ENCODE assay signal across 8 mouse cellular contexts in genomic region chr5:143932831-143933230, GRCm38 (mm10). TPM values are rescaled to one million over a fixed set of nuclear protein-coding genes. Genes with fewer than 3 reads are reported as not detected.
A peak's percentile ranks its signal among the peaks of the same experiment; 100 is the strongest.
DNase-seq lines count a peak whose midpoint lies in the region; ATAC-seq and TF ChIP-seq lines count a peak whose summit lies in the region.
"Had no signal": no experiment of that assay in that cellular context is flagged by ENCODE, and none has a peak within 500 bp of the region (broad histone marks: within the 10 kb centered on the region; RNA-seq: fewer than 3 reads in every experiment).

Gene Rsph10b, plus strand, starts transcription at chr5:143933035.

- no peaks in the 10 kb centered on the region for H3K27me3 ChIP-seq in ES-Bruce4 (ENCODE audit: control insufficient read depth, insufficient read depth, low read length, poor library complexity, severe bottlenecking)
- H3K27me3 ChIP-seq in forebrain, embryonic 14.5 days (replicated peaks; ENCODE audit: control insufficient read depth, insufficient read depth, low read length): no peaks in the 10 kb centered on the region
- no peaks in the 10 kb centered on the region for H3K27me3 ChIP-seq in thymus, adult 2 months (ENCODE audit: control insufficient read depth, insufficient read depth, low read length)
- H3K27me3 ChIP-seq: lung, embryonic 15.5 days had no signal

- H3K9me3 ChIP-seq in ES-Bruce4 (replicated peaks; ENCODE audit: control insufficient read depth, insufficient read depth, low read length, poor library complexity, severe bottlenecking) (no peaks in the 10 kb centered on the region; the same call in 1 of the 2 replicates), ES-E14 (ENCODE audit: control insufficient read depth, insufficient read depth, low read depth, low read length) (no peaks in the 10 kb centered on the region)
- H3K9me3 ChIP-seq in forebrain, embryonic 14.5 days (replicated peaks; ENCODE audit: control insufficient read depth, low read length): no peaks in the 10 kb centered on the region
- H3K9me3 ChIP-seq: lung, embryonic 15.5 days had no signal

- in situ Hi-C loops in ES-E14 (cut with MboI; ENCODE audit: low sequenced_read_pairs in 2 of 2, unreplicated experiment in 2 of 2): no loop called here

- H3K27ac ChIP-seq in ES-Bruce4 (ENCODE audit: insufficient read depth, low read length) (no peak within 1 kb of the TSS), ES-E14 (ENCODE audit: insufficient read depth, low read depth, low read length, poor library complexity, severe bottlenecking) (no peak within 1 kb of the TSS)
- H3K27ac ChIP-seq in forebrain, embryonic 14.5 days (ENCODE audit: low read depth, low read length): no peak within 1 kb of the TSS
- H3K27ac ChIP-seq in thymus, adult 2 months (ENCODE audit: control insufficient read depth, insufficient read depth, low read length): no peak within 1 kb of the TSS
- H3K27ac ChIP-seq: lung, embryonic 15.5 days had no signal

- H3K9ac ChIP-seq in ES-Bruce4 (ENCODE audit: low read depth, poor library complexity, severe bottlenecking): no peak within 1 kb of the TSS
- no peak within 1 kb of the TSS for H3K9ac ChIP-seq in ES-E14 (ENCODE audit: insufficient read depth, low read depth, low read length, poor library complexity, severe bottlenecking)
- H3K9ac ChIP-seq in forebrain, embryonic 14.5 days (ENCODE audit: low read length): no peak within 1 kb of the TSS
- H3K9ac ChIP-seq: lung, embryonic 15.5 days had no signal

- H3K36me3 ChIP-seq in ES-Bruce4 (ENCODE audit: control insufficient read depth, insufficient read depth, low read length, poor library complexity, severe bottlenecking) (peaks cover 19% of the 10 kb centered on the region), ES-E14 (ENCODE audit: control insufficient read depth, insufficient read depth, low read length, poor library complexity, severe bottlenecking) (peaks cover 17% of the 10 kb centered on the region)
- peaks cover 39% of the 10 kb centered on the region for H3K36me3 ChIP-seq in forebrain, embryonic 14.5 days (ENCODE audit: control insufficient read depth, insufficient read depth, low read length)
- H3K36me3 ChIP-seq in thymus, adult 2 months (ENCODE audit: control insufficient read depth, insufficient read depth, low read length): peaks cover 36% of the 10 kb centered on the region

- H3K4me3 ChIP-seq in ES-Bruce4 (ENCODE audit: low read depth, low read length) (peak within 1 kb of the TSS; percentile 34), ES-E14 (ENCODE audit: insufficient read depth in 1 of 2, low read depth in 1 of 2, low read length in 2 of 2, poor library complexity in 1 of 2, severe bottlenecking in 1 of 2) (peak within 1 kb of the TSS; percentile 6 to 8; a peak in 3 of 4 replicates)
- no peak within 1 kb of the TSS for H3K4me3 ChIP-seq in forebrain, embryonic 14.5 days (ENCODE audit: low read depth, low read length)
- no peak within 1 kb of the TSS for H3K4me3 ChIP-seq in thymus, adult 2 months (ENCODE audit: control insufficient read depth, insufficient read depth, low read length)
- H3K4me3 ChIP-seq: lung, embryonic 15.5 days had no signal

- TF ChIP-seq EP300 in ES-Bruce4 (IDR thresholded peaks at IDR 0.05; ENCODE audit: insufficient read depth, low read depth, low read length): no peak

- 0 out of 2 replicates have a peak, but pooled peaks have one; percentile 23 for ATAC-seq in forebrain, embryonic 14.5 days
- ATAC-seq in cerebellum, adult (ENCODE audit: insufficient number of reproducible peaks, low FRiP score, low TSS enrichment): no peak

- no peak for TF ChIP-seq CTCF in ES-Bruce4 (IDR thresholded peaks at IDR 0.05; ENCODE audit: low read depth, low read length)
- no peak for TF ChIP-seq CTCF in thymus, adult 2 months (IDR thresholded peaks at IDR 0.05; ENCODE audit: borderline replicate concordance, control insufficient read depth, extremely low read depth, insufficient read depth, low read length, poor library complexity)

- no peak for TF ChIP-seq POLR2A in ES-Bruce4 (IDR thresholded peaks at IDR 0.05; ENCODE audit: insufficient read depth, low read length)
- no peak for TF ChIP-seq POLR2A in thymus, adult 2 months (IDR thresholded peaks at IDR 0.05; ENCODE audit: control insufficient read depth, extremely low read depth, insufficient read depth, low read length, poor library complexity)

- H3K4me1 ChIP-seq in ES-Bruce4 (ENCODE audit: control insufficient read depth, insufficient read depth, low read length) (no peaks in the 10 kb centered on the region), ES-E14 (ENCODE audit: control insufficient read depth in 2 of 2, insufficient read depth in 2 of 2, low read length in 2 of 2, poor library complexity in 1 of 2) (peaks cover 0 to 3% of the 10 kb centered on the region in 2 experiments; a peak in 1 of 4 replicates)
- H3K4me1 ChIP-seq in forebrain, embryonic 14.5 days (ENCODE audit: control insufficient read depth, insufficient read depth, low read length): no peaks in the 10 kb centered on the region
- H3K4me1 ChIP-seq in thymus, adult 2 months (replicated peaks; ENCODE audit: control insufficient read depth, insufficient read depth, low read length): no peaks in the 10 kb centered on the region

- 13% methylated on average over 8 of the region's 8 CpGs for WGBS in forebrain, embryonic 14.5 days
- 74% methylated on average over 8 of the region's 8 CpGs for WGBS in thymus, adult 2 months

- peak within 1 kb of the TSS; percentile 8; the same call in 1 of the 2 replicates for H3K4me2 ChIP-seq in forebrain, embryonic 14.5 days (ENCODE audit: low read length)
- H3K4me2 ChIP-seq: lung, embryonic 15.5 days had no signal

- no peak for DNase-seq in ES-E14 (ENCODE audit: low read depth, low spot score)
- peak; percentile 41 for DNase-seq in forebrain, embryonic 14.5 days (ENCODE audit: low spot score)
- DNase-seq in lung, postnatal 25 days (ENCODE audit: low spot score): peak; percentile 60
- DNase-seq in spleen, adult 12 weeks (ENCODE audit: low spot score): no peak
- no peak for DNase-seq in thymus, adult 2 months

TF ChIP-seq in ES-E14, 5 proteins besides CTCF, POLR2A, EP300 and RAD21:
- TF ChIP-seq ZC3H11A (IDR thresholded peaks at IDR 0.05; ENCODE audit: borderline replicate concordance, low read depth, low read length): no peak
- no peak for TF ChIP-seq MAFK (IDR thresholded peaks at IDR 0.05; ENCODE audit: insufficient read depth, low read depth, low read length)
- no peak for TF ChIP-seq CHD2 (IDR thresholded peaks at IDR 0.05; ENCODE audit: low read depth, low read length)
- no peak for TF ChIP-seq HCFC1 (IDR thresholded peaks at IDR 0.05; ENCODE audit: borderline replicate concordance, insufficient read depth, low read length)
- no peak for TF ChIP-seq ZNF384 (IDR thresholded peaks at IDR 0.05; ENCODE audit: low read depth, low read length)
TF ChIP-seq in ES-E14: peak in this region for 0.

RNA-seq across cellular contexts. Expression of gene Rsph10b, which starts in this region (rescaled TPM):
- polyA plus RNA-seq in ES-Bruce4 (2011; ENCODE audit: insufficient read depth, insufficient read length, low read depth, missing spikeins): 2.7 and 4.4 TPM in 2 replicates
- total RNA-seq in ES-E14 (2012; rRNA removed): 0.13 and 0.58 TPM in 2 replicates
- polyA plus RNA-seq in forebrain, embryonic 14.5 days (2014; fragmentation: Nextera tagmentation; extraction: Ambion mirVana): 1.5 and 2.8 TPM in 2 replicates
- 0.24 and 0.54 TPM in 2 replicates for polyA plus RNA-seq in thymus, adult 2 months (2012; rRNA removed)

Comparison
In these comparisons a context has a peak if more than half of its experiments do, and no peak if none do; other contexts are left out.
1. H3K4me3 ChIP-seq: peak in ES-Bruce4 (single experiment) and ES-E14 (2 of 2); none in forebrain, embryonic 14.5 days (single experiment) and thymus, adult 2 months (single experiment).
2. DNase-seq: peak in forebrain, embryonic 14.5 days (single experiment) and lung, postnatal 25 days (single experiment); none in ES-E14 (single experiment), spleen, adult 12 weeks (single experiment) and thymus, adult 2 months (single experiment).